Mouse (Mus musculus) kidney, adult 2 months (tissue): ENCODE measurements around the gene Ankrd52.

Source experiments
- CTCF ChIP-seq: fragments of 200-500 bp; conservative IDR thresholded peaks from 2 replicates; pipeline ENCODE4 v1.5.1; 2011; ENCODE audit warnings: low read depth, mild to moderate bottlenecking, control low read depth, low read length, moderate library complexity, mixed read lengths; ENCODE audit not compliant: insufficient read depth, insufficient read length
- POLR2A ChIP-seq: fragments of 200-500 bp; IDR thresholded peaks from one replicate; pipeline ENCODE4 v1.6.1; 2011; ENCODE audit warnings: low read depth, low read length, control low read depth

DNA sequence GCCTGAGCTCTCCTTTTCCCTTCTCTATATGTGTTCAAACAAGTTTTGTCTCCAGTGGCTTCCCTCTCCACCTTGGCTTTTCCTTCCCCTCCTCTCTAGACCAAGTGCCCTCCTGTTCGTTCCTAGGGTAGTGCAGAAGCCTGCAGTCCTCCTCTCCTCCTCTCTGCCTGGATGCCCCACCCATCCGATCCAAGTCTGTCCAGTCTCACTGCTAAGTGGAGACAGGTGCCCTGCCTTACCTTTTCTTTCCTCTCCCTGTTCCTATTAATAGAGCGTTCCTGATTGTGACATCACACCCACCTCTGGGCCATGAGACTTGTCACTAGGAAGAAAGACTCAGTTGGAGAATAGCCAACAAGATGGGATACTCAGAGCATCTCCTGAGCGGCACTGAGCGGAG lies 37.9 kb downstream of the Ankrd52 start:
- no peak for TF ChIP-seq POLR2A
- no peak for TF ChIP-seq CTCF
